Mouse (Mus musculus) MEL-GATA-1-ER (cell line): ENCODE measurements around the gene Shpk.

Experiments
- DNase-seq: peaks from one replicate; pipeline ENCODE4 v3.0.0-alpha.2; 2012; ENCODE audit warnings: low read depth; ENCODE audit errors: extremely low read depth

Gene Shpk

DNA sequence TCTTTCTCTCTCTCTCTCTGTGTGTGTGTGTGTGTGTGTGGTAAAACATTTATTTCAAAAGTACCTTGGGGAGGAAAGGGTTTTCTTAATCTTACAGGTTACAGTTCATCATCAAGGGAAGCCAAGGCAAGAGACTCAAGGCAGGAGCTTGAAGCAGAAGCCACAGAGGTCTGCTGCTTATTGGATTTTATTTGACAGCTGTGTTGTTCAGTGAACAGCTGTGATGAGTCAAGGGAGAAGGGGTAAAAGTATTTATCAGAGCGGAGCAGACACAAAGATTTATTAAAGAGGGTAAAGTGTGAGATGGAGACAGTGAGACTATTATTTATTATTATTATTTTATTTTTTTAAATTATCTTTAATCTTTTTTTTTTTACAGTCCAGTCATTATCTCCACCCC is 62.1 kb downstream of the Shpk start:
- no peak for DNase-seq

DNA sequence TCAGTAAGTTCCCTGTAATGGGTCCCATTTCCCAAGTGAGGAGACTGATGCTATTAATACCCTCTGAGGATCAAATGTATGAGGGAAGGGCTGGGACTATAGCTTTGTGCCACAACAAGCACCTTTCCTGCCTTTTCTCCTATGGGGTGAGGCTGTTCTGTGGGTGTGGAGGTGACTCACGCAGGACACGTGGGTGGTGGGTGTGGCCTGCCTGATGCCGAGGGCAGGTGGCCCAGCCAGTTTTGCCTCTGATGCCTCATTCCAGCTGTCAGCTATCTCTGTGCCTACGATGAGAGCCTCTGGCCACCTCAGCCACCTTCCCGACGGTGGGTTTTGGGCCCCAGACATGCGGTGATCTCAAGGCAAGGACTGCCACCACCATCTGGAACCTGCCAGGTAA is 68.0 kb downstream of the Shpk start, which contains the start of gene Trpv3:
Gene Trpv3, plus strand, starts transcription at position 122 of the 400 bp plus-strand sequence.
- DNase-seq, result no peak
